Mouse (Mus musculus) cerebellum, postnatal 10 days (tissue): ENCODE data around the gene Clmp.

Experiments
- DNase-seq, 2 experiments: peaks; one replicate each; pipeline ENCODE4 v3.0.0; 2021; ENCODE audit warnings: mixed read lengths in 2 of 2

The Clmp gene

GRCm38 (mm10) chr9:40693026-40693425 is 7.3 kb downstream of the Clmp start:
- peak in 1 of 2 experiments; percentile 45 for DNase-seq

- DNase-seq = peak; percentile 86 to 88
Observed at GRCm38 (mm10) chr9:40693768-40694167, 8.0 kb downstream of the Clmp start.

- DNase-seq = peak in 1 of 2 experiments; percentile 50
Observed at GRCm38 (mm10) chr9:40694284-40694683, 8.5 kb downstream of the Clmp start.

GRCm38 (mm10) chr9:40696086-40696485 is 10.3 kb downstream of the Clmp start:
- peak in 1 of 2 experiments; percentile 36 for DNase-seq

- DNase-seq = no peak
Observed at GRCm38 (mm10) chr9:40699194-40699593, 13.4 kb downstream of the Clmp start.

GRCm38 (mm10) chr9:40700253-40700652 is 14.5 kb downstream of the Clmp start:
- DNase-seq = no peak

- no peak for DNase-seq
Observed at GRCm38 (mm10) chr9:40704364-40705276, 18.9 kb downstream of the Clmp start.

- DNase-seq = peak; percentile 73 to 80
Observed at GRCm38 (mm10) chr9:40708448-40709140, 22.8 kb downstream of the Clmp start.

- no peak for DNase-seq
Observed at GRCm38 (mm10) chr9:40709141-40709537, 23.4 kb downstream of the Clmp start.

- DNase-seq = peak; percentile 51 to 58
Observed at GRCm38 (mm10) chr9:40709587-40709986, 23.8 kb downstream of the Clmp start.

GRCm38 (mm10) chr9:40709991-40710390 is 24.2 kb downstream of the Clmp start:
- no peak for DNase-seq

- peak in 1 of 2 experiments; percentile 44 for DNase-seq
Observed at GRCm38 (mm10) chr9:40711654-40712053, 25.9 kb downstream of the Clmp start.

- DNase-seq = peak; percentile 77 to 78
Observed at GRCm38 (mm10) chr9:40717182-40717874, 31.6 kb downstream of the Clmp start.

GRCm38 (mm10) chr9:40717875-40718185 is 32.1 kb downstream of the Clmp start:
- DNase-seq = no peak

- DNase-seq = no peak
Observed at GRCm38 (mm10) chr9:40720881-40721280, 35.1 kb downstream of the Clmp start.

- DNase-seq = peak; percentile 84 to 86
Observed at GRCm38 (mm10) chr9:40723311-40723772, 37.6 kb downstream of the Clmp start.

- peak in 1 of 2 experiments; percentile 41 for DNase-seq
Observed at GRCm38 (mm10) chr9:40724978-40725377, 39.2 kb downstream of the Clmp start.

- no peak for DNase-seq
Observed at GRCm38 (mm10) chr9:40727140-40727823, 41.5 kb downstream of the Clmp start.

- DNase-seq = peak in 1 of 2 experiments; percentile 57
Observed at GRCm38 (mm10) chr9:40727824-40728495, 42.2 kb downstream of the Clmp start.

- DNase-seq = no peak
Observed at GRCm38 (mm10) chr9:40730302-40730700, 44.5 kb downstream of the Clmp start.

GRCm38 (mm10) chr9:40730701-40731590 is 45.2 kb downstream of the Clmp start:
- DNase-seq = peak; percentile 79 to 84
